Mouse (Mus musculus) layer of hippocampus, adult 11-12 months (tissue): Measurements from ENCODE around the gene Aldh3b2.
A peak's percentile ranks its signal among the peaks of the same experiment; 100 is the strongest.

Experiments
- DNase-seq: peaks from one replicate; pipeline ENCODE4 v3.0.0; 2022; ENCODE audit warnings: low spot score

The Aldh3b2 gene

DNA sequence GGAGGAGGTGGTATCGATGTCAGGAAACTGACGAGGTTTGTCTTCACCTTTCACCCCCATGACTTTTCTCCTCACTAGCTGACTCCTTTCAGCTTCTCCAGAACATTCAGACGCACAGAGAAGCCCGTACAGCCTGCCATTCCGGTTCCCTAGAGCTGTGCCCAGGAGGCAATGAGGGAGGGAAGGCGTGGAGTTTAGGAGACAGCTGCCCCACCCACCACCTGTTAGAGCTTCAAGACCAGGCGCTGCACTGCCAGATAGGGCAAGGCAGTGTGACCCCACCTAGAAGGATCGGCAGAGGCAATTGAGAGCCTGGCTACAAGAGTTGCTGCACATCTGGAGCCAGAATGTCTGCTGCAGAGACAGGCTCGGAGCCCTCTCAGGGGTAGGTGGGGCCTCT, at the start of gene Aldh3b2:
TSS of gene Aldh3b2 (plus strand) at position 100 of the 400 bp plus-strand sequence.
- no peak for DNase-seq

DNA sequence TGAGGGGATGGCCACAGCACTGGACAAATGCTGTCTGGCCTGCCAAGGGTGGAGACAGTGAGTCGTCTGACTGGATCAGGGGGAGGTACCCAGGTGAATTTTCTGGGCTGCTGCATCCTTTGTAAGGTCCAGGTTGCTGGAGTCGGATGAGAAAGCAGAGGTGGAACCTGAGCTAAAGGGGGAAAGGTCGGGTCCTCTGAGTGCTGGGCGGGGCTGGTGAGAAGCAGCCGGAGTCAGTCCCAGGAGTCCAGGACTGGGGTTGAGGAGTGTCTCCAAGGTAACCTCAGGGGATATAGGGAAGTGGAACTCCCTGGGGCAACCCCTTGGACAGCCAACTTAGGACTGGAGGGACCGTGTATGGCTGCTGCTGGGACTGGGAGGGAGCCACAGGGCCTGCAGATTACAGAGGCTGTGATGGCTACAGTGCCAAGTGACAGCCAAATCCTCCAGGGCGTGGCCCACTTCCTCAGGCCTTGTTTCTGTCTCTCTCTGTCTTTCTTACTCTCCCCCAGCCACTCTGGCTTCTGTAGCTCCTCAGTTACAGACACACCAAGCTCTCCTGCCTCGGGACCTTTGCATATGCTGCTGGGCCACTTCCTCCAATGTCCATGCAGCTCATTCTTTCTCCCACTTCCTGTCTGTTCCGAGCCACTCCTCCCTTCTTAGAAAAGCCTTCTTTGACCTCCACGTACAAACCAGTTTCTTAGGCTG, 49.3 kb upstream of the Aldh3b2 start:
- DNase-seq = no peak

DNA sequence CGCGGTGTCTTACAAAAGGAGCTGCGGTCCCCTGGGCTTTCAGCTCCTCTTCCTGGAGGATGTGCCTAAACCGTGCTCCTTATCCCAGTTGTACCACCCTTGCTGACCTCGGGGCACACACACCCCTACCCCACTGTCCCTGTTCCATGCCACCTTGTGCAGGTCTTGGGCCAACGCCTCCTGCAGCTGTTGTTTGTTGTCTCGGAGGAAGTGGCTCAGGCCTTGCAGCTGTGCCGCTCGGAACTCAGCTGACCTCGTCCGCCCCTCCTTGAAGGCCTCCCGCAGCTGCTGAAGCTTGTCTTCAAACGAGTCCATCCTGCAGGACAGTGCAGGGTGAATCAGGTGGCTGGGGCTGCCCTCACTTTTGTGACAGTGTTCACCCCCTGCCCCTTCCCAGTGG, 48.5 kb upstream of the Aldh3b2 start:
- DNase-seq = no peak

DNA sequence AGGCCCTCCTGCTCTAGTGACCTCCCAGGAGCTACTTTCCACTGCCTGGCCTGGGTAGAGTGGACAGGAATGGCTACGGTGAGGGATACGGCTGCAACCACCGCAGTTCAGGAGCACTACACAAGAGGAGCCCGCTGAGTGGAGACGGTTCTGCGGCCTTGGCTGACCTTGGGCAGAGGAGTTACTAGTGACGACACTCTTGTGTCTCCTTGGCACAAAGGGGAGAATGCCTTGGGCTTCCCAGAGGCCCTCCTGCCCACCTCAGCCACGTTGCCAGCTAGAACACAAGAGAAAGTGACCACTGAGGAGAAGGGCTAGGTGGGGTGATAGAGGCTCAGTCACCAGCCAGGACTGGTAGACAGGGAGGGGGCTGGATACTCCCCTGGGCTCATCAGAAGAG, 47.9 kb upstream of the Aldh3b2 start:
- DNase-seq = no peak

DNA sequence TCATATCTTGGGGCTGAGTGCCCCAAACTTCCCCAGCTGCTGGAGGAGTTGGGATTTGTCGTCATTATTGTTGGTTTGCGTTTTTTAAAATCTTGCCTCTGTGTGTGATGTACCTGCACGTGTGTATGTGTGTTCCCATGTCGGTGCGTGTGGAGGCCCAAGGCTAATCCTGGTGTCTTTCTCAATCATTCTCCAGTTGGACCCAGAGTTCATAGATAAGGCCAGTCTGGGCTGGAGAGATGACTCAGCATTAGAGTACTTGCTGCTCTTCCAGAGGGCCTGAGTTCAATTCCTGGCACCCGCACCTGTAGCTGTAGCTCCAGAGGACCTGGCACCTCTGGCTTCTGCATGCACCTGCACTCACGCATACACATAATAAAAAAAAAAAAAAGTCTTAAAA, 47.3 kb upstream of the Aldh3b2 start:
- no peak for DNase-seq

DNA sequence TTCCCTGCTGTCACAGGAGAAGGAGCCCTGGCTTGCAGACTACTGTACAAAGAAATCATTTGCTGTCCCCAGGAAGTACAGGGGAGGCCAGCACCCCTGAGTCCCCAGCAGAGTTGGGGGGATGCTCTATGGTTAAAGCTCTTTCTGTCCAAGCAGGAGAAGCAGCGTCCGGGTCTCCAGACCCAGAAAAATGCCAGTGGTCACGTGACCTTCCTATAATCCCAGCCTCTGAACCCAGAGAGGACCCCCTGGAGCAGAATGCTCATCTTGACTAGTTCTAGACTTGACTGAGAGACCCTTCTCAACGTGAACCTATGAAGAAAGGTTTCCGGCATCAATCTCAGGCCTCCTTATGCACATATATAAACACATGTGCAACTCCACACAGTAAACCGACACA, 46.3 kb upstream of the Aldh3b2 start:
- DNase-seq = no peak

DNA sequence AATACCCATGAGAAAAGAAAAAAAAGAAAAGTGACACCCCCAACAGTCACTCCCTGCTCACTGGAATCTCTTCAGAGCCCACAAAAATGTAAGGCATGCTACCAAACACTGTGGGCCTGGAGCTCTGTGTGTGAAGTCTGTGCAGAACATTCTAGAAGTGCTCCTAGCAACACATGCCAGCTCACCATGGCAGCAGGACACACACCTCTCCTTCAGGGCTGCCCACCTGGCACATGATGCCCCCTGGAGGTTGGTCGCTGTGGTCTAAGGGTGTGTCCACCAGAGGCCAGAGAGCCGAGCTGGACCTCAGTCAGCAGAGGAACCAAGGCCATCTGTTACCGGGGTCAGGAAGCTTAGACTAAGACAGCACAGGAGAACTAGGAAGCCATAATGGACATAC, 45.8 kb upstream of the Aldh3b2 start:
- DNase-seq = no peak

DNA sequence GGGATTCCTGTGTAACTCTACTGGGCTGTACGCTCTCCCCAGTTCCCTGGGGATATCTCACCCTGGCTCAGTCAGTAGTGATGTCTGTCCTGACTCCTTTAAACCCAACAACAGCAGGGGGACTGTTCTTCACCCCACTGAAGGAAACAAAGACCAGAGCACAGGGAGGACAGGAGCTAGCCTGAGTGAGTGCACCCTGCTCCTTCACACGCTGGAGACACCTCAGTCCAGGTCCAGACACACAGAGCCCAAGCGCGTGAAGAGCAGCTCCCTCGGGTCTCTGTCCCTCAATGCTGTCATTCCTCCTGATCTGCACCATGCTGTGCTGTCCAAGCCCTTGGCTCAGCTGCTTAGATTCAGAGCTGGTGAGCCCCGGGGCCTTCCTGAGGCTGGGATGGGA, 45.4 kb upstream of the Aldh3b2 start:
- no peak for DNase-seq

DNA sequence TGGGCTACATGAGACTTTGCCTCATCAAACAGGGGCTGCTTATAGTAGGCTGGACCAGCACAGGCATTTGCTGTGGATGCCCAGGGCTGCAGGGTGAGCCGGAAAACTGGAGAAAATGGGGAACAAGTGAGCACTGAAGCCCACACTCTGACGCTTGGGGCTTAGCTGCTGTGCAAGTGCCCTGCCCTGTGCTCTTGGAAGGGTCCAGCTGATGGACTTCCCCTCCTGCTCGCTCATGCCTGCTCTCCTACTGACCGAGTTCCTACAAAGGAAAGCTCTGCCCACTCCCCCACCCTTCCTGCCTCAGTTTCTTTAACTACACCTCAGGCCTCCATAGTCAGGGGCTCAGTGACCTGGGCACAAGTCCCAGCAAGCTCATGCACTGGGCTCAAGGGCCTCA, 44.1 kb upstream of the Aldh3b2 start:
- DNase-seq = no peak

DNA sequence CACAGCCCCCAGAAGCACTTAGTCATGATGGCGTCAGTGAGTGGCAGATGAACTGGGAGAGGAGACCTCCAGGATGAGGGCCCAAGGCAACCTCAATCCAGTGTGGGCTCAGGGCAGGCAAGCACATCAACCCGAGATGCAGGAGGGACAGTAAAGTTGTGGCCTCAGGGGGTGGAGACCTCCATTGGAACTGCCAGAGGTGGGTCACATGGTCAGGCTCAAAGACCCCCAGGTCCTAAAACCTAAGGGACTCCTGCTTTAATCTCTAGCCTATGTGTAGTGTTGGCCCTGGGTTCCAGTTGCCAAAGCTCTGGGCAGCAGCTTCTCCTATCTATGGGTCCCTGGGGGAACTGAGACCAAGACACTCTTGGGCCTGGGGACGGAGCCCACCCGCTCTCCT, 43.3 kb upstream of the Aldh3b2 start:
- no peak for DNase-seq

DNA sequence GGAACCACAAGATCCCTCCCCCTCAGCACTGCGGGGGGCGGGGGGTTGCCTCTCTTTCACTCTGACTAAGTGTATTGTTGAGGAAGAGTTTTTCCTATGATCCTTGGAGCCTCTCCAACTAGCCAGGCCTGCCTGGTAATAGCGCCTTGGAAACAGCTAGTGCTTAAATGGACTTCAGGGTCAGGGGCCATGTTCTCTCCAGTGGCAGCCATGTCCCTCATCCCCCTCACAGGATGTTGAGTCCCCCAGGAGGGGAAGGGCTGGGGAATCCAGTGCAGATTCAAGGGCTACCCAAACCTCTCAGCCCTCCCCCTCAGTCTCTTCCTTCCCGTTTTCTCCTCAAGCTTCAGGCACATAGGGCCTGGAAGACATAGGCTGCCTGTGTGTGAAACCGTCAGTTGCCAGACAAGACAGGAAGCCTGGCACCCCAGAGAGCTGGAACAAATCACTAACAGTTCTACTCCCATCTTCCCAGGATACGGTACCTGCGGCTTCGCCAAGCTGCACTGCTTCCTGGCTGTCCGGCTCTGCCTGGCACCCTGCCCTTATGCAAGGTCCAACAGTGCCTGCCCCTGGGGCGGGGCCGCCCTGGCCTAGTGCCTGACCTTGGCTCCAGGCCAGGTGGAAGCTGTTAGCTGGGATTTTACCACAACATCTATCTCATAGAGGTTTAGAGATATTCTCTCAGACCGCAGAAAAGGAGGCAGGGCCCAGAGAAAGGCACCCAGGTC, 42.8 kb upstream of the Aldh3b2 start, which contains the start of gene Aldh3b1:
TSS of gene Aldh3b1 (minus strand) at position 598 of the 731 bp plus-strand sequence.
- peak; percentile 83 for DNase-seq

DNA sequence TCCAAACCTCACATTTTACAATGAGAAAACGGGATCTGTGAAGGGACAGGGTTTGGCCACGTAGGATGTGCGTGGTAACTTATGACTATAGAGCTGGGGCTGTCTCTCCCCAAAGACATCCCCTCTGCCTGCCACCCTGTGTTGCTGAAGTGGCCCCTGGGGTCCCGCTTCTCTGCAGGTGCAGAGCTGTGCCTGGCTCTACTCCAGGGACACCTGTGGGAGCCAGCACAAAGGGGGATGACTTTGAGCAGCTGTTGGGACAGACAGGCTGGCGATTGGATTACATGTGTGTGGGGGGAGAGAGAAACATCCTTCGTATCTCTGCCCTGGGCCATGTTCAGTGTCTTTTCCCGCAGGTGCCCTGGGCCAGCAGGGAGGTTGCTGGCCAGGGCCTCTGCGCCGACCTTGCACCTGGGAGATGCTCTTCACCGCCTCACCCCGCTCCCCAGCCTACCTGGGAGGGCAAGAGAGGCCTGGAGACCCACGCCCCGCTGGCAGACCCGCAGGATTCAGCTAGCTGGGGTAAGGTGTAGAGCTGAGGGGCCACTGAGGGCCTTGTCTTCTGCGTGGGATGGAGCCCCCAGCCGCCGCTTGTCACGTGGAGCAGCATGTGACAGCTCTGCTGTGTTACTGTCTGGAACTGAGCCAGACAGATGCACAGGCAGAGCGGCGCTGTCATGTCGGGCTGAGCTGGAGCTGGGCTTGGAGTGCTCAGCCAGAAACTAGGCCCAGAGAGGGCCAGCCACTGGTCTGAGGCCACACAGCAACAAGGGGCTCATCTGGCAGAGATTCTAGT, 41.7 kb upstream of the Aldh3b2 start:
- DNase-seq = no peak

DNA sequence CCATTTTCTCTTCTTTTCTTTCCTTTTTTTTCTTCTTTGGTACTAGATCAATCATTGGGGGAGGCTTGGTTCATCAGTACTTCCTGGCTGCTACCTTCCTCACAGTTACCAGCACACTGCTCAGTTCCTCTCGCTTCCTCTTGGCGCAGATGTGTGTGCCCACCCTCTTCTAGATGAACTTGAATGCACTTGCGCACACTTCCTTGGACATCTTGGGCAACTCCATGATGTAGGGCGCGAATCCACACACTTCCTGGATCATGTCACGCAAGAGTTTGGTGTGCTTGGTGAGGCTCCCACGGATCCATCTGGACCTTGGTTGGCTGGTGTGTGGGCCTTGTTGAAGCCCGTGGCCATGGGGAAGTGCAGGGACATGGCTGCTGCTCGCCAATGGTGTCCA, 40.4 kb upstream of the Aldh3b2 start:
- DNase-seq = no peak

DNA sequence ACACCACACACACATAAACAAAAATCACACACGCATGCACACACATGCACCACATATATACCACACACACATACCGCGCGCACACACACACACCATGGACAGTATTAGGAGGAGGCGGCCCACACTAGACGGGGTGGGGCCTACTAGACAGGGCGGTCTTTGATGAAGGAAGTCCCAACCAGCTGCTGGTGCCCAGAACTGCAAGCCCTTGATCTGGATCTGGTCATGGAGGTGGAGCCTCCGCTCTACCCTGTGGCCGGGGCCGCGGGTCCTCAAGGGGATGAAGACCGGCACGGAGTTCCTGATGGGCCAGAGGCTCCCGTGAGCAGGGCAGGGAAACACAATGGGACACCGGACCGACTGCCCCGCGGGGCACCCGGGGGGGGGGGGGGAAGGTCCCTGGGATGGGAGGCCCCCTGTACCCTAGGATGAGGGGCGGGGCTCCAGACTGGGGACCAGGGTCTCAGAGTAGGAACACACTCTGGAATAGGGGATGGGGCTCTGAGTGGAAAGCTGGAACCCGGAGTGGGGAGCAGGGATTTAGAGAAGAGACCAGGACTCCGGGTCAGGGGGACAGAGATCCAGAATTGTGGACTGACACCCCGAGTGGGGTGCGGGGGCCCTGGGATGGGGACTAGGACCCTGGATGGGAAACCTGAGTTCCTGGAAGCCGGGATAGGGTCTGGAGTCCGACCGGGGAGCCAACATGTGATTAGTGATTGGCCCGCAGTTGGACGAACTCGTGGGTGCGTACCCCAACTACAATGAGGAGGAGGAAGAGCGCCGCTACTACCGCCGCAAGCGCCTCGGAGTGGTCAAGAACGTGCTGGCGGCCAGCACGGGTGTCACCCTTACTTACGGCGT, 36.9 kb upstream of the Aldh3b2 start, which contains the start of gene Unc93b1:
TSS of gene Unc93b1 (plus strand) at position 155 of the 864 bp plus-strand sequence.
- peak; percentile 67 for DNase-seq

DNA sequence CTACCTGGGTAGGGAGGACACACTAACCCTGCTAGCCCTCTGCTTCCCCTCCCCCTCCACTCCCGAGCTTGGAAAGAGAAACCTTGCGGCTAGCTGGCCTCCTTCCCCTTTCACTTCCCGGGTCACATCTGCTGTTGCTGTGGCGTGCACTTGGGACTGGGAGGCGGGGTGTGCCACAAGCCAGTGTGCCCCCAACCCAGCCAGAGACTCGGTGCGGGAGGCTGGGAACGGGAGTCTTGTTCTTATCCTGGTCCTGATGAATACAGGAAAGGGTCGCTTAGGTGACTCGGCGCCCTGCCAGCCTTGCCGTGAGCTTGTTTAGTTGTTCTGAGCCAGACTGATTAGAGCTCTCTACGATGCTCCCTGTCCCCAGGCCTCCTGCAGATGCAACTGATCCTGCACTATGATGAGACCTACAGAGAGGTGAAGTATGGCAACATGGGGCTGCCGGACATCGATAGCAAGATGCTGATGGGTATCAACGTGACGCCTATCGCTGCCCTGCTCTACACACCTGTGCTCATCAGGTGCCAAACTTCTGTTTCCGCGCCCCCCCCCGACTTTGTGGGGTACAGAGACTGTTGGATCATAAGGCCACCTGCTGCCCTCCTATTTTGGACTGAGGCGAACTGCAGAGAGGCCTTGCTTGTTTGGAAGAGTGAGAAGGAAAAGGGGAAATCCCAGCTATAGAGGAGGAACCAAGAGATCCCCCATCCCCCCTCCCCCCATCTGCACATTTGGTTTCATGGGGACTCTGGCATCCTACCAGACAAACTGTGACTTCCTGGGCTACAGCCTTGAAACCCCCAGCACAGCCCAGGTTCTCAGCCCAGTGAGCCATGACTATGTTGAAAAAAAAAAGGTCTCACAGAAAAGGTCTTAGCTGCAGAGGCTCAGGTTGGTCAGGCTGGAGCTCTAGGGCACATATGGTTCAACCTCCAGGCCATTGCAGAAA, 36.0 kb upstream of the Aldh3b2 start:
- peak; percentile 67 for DNase-seq

DNA sequence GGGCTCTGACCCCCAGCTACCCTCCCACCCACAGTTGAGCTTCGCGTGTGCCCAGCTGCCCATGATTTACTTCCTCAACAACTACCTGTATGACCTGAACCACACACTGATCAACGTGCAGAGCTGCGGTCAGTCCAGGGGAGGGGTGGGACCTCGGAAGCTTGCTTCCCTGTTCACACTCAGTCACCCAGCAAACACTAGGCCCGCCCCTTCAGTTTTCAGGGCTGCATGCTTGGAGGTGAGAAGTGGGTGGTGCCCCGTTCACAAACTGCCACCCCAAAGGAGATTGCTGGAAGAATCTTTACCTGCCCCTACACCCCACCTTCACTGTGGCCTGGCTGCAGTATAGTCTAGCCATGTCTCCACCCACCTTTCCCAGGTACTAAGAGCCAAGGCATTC, 29.8 kb upstream of the Aldh3b2 start:
- no peak for DNase-seq

DNA sequence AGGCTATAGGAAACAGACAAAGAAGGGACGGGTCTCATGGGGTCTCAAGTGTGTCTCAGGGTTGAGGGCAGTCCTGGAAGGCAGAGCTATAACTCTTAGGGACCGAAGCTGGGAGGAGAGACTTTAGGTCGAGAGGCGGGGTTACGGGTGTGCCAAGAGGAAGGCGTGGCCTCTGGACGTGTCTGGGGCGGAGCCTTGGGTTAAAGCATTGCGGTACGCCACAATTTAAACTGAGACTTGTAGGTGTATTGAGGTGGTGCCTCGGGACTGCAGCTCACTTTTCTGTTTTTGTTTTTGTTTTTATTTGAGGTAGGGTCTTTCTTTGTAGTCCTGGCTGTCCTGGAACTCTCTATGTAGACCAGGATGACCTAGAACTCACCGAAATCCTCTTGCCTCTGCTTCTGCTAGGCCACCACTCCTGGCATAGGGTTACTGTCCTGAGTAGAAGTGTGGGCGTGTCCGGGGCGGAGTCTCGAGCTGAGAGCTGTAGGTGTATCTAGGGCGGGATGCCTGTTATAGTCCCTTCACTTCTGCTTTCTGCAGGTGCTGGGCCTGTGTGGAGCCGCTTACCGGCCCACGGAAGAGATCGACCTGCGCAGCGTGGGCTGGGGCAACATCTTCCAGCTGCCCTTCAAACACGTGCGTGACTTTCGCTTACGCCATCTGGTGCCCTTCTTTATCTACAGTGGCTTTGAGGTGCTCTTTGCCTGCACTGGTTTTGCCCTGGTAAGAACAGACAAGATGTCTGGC, 29.0 kb upstream of the Aldh3b2 start:
- no peak for DNase-seq

DNA sequence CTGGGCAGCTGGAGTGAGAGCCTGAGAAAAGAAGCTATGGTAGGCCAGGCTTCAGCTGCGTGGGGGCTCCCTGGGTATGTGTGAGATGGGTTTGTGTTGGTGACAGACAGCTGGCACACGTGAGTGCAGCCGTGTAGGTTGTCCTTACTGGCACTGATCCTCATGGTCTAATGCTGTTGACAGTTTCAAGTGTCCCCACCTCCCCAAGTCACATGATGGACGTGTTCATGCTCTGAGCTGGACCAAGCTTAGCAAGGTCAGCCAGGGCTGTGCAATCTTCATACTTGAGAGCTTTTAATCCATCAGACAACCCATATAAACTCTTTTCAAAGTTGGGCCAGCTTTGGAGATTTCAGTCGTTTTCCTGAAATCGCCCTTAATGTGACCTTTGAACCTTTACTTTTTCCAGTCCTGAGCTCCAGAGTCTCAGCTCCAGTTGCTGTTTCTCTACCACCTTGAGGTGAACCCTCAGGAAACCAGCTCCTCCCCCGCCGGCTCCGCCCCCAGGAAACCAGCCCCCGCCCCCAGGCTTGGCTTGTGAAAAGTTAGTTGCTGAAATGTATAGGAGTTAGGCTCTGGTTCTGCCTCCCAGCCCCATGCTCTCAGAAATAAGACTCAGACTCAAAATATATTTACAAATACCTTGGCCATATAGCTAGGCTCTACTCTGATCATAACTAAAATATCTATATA, 26.1 kb upstream of the Aldh3b2 start:
- no peak for DNase-seq

DNA sequence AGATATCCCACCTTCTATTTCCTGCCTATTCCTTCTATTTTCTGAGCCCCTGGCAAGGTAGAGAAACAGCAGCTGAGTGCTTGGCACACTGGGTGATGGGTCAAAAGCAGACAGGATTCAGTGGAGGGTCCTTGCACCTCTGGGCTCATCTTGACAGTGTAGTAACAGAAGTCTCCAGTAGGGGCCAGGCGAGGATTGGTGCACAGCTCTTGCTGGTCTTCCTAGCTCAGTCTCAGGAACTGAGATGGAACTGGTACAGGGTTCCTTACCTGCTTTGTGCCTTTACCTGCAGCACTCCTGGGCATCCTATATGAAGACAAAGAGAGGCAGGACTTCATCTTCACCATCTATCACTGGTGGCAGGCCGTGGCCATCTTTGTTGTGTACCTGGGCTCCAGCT, 25.4 kb upstream of the Aldh3b2 start:
- peak; percentile 71 for DNase-seq
